Mouse (Mus musculus) brown adipose tissue, adult 24 weeks (tissue): ENCODE measurements around the gene Arid5b. TPM values are rescaled to one million over a fixed set of nuclear protein-coding genes. Genes with fewer than 3 reads are reported as not detected.

Experiments
- H3K27ac ChIP-seq: fragments of 200-500 bp; replicated peaks from 2 replicates; pipeline ENCODE4 v1.5.1; 2012; ENCODE audit warnings: low read depth, mild to moderate bottlenecking, low read length
- H3K4me1 ChIP-seq: fragments of 200-500 bp; 2 replicates; pipeline ENCODE4 v1.6.1; 2012; ENCODE audit warnings: low read length, mixed read lengths; ENCODE audit not compliant: control insufficient read depth, insufficient read depth, insufficient read length
- H3K4me3 ChIP-seq: fragments of 200-500 bp; 2 replicates; pipeline ENCODE4 v1.5.1; 2012; ENCODE audit warnings: low read depth, mild to moderate bottlenecking, low read length, moderate library complexity; ENCODE audit not compliant: insufficient read depth
- polyA plus RNA-seq: library from polyadenylated mRNA; stranded (reverse); fragments of >200 nt; gene quantifications from 2 replicates; pipeline ENCODE4 v1.2.4, GENCODE M21; 2012; ENCODE audit not compliant: missing spikeins, insufficient read depth, insufficient read length

Arid5b gene
- polyA plus RNA-seq, 1 experiment, result 5.0 TPM

GRCm38 (mm10) chr10:68253452-68254117, 25.0 kb downstream of the Arid5b start:
- H3K27ac ChIP-seq, result no peak overlapping the region
- H3K4me3 ChIP-seq, result no peak overlapping the region
- H3K4me1 ChIP-seq, result peaks cover 4% of the 10 kb centered on the region

GRCm38 (mm10) chr10:68252650-68253049, 25.9 kb downstream of the Arid5b start:
- H3K4me3 ChIP-seq, result no peak overlapping the region
- H3K27ac ChIP-seq, result no peak overlapping the region
- H3K4me1 ChIP-seq, result peaks cover 8% of the 10 kb centered on the region

- Histone ChIP-seq H3K4me3 (no peak overlapping the region), H3K27ac (peak overlapping the region; percentile 49), H3K4me1 (peaks cover 8% of the 10 kb centered on the region)
Observed at GRCm38 (mm10) chr10:68249355-68249782, 29.2 kb downstream of the Arid5b start.

GRCm38 (mm10) chr10:68248281-68249015, 30.1 kb downstream of the Arid5b start:
- Histone ChIP-seq H3K27ac (peak overlapping the region; percentile 49), H3K4me3 (no peak overlapping the region), H3K4me1 (peaks cover 8% of the 10 kb centered on the region)

- Histone ChIP-seq H3K4me3 (no peak overlapping the region), H3K27ac (peak overlapping the region; percentile 61), H3K4me1 (peaks cover 8% of the 10 kb centered on the region)
Observed at GRCm38 (mm10) chr10:68247490-68248280, 30.9 kb downstream of the Arid5b start.

GRCm38 (mm10) chr10:68246603-68247247, 31.8 kb downstream of the Arid5b start:
- Histone ChIP-seq H3K27ac (no peak overlapping the region), H3K4me3 (no peak overlapping the region), H3K4me1 (peaks cover 8% of the 10 kb centered on the region)

- Histone ChIP-seq H3K27ac (peak overlapping the region; percentile 78), H3K4me3 (no peak overlapping the region), H3K4me1 (peaks cover 6% of the 10 kb centered on the region; the same call in 1 of the 2 replicates)
Observed at GRCm38 (mm10) chr10:68240804-68241485, 37.6 kb downstream of the Arid5b start.

- Histone ChIP-seq H3K4me3 (no peak overlapping the region), H3K27ac (peak overlapping the region; percentile 78)
Observed at GRCm38 (mm10) chr10:68240094-68240803, 38.3 kb downstream of the Arid5b start.

GRCm38 (mm10) chr10:68239426-68240070, 39.0 kb downstream of the Arid5b start:
- H3K4me3 ChIP-seq, result peak overlapping the region; percentile 43
- peaks cover 6% of the 10 kb centered on the region; the same call in 1 of the 2 replicates for H3K4me1 ChIP-seq
- peak overlapping the region; percentile 97 for H3K27ac ChIP-seq

More at GRCm38 (mm10) chr10:68240094-68240803, 38.3 kb downstream of the Arid5b start:
- H3K4me1 ChIP-seq, result peaks cover 6% of the 10 kb centered on the region; the same call in 1 of the 2 replicates

GRCm38 (mm10) chr10:68238707-68239425, 39.7 kb downstream of the Arid5b start:
- Histone ChIP-seq H3K4me3 (peak overlapping the region; percentile 40), H3K4me1 (peaks cover 6% of the 10 kb centered on the region; the same call in 1 of the 2 replicates), H3K27ac (peak overlapping the region; percentile 97)

GRCm38 (mm10) chr10:68238182-68238581, 40.4 kb downstream of the Arid5b start:
- Histone ChIP-seq H3K27ac (peak overlapping the region; percentile 36), H3K4me3 (no peak overlapping the region), H3K4me1 (peaks cover 6% of the 10 kb centered on the region; the same call in 1 of the 2 replicates)

GRCm38 (mm10) chr10:68236956-68237455, 41.5 kb downstream of the Arid5b start:
- H3K4me3 ChIP-seq, result no peak overlapping the region
- H3K27ac ChIP-seq, result no peak overlapping the region
- peaks cover 6% of the 10 kb centered on the region; the same call in 1 of the 2 replicates for H3K4me1 ChIP-seq
